Mouse (Mus musculus) gastrocnemius, postnatal 36 days (tissue): ENCODE results near the gene Procr. TPM values are rescaled to one million over a fixed set of nuclear protein-coding genes. Genes with fewer than 3 reads are reported as not detected.

ENCODE experiments used
- DNase-seq, 2 experiments: peaks; one replicate each; pipeline ENCODE4 v3.0.0; 2022
- intact Hi-C: fragments of 180-260 bp; cut with DNase I; formaldehyde crosslinking; loops from one replicate; pipeline ENCODE4 v1.15.1; 2025
- total RNA-seq, 2 experiments: library from RNA; stranded (reverse); gene quantifications; 2 replicates each; pipeline ENCODE4 v1.2.3; 2021

Procr gene
- total RNA-seq, 2 experiments from 2014 or later, result 10.6 to 10.9 TPM

DNA sequence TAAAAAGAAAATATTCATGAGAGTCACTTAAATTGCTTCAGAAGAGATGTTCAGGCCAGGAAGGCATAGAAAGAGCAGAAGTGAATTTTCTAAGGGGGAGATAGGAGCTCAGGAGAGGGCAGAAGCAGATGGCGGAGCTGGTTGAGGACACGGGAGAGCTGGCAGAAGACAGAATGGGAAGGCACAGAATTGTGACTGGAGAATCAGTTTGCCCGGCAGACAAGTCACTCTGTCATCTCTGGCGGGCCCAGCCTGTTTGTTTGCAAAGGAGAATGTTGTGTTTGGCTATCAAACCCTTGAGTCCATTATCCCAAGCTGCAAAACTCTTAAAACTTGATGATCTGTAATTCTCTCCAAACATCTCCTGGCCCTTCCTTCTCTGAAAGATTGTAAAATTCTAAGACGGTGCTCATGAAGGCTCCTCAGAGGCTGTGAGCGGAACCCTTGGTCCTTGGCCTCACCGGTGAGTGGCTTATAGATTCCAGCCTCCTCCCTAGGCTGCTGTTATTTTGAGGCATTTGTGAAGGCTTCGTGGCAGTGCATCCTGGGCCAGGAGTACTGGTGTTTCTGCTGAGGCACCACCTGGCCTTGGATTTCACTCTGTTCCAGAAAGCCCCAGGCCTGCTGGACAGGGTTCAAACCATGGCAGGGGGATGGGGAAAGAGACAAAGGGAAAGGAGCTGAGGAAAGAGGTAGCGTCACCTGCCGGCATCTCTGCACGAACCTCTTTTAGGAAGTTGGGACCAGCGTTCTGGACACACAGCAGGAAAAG, 43.9 kb downstream of the Procr start:
- DNase-seq, result no peak
- intact Hi-C loops, result no loop called here

DNA sequence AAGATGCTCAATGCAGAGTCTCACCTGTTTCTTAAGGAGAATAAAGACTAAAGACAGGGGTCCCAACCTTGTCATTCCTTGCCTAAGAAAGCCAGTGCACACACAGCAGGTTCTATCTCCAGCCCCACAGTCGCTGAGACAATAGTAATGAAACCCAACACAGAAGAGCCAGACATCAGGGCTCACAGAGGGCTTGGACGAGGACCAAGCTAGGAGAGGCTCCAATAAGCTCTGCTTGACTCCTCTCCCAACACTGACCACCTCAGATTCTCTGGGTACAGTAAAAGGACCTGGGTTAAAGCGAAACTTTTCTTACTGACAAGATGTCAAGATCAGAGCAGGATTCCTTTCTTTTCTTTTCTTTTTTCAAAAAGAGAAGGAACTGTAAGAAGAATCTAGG, 47.7 kb downstream of the Procr start:
- DNase-seq, result no peak
- intact Hi-C loops, result no loop called here

DNA sequence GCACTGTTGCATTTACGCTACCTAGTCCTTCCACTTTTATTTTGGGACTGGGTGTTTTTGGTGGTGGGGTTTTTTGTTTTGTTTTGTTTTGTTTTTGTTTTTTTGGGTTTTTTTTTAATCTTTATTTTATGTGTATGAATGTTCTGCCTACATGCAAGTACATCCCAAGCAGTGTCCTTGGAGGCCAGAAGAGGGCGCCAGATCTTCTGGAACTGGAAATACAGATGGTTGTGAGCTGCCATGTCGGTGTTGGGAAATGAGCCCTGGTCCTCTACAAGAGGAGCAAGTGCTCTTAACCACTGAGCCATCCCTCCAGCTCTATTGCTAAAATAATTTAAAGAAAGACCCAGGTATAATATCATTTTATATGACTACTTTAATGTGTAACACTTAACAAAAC, 51.8 kb downstream of the Procr start:
- DNase-seq, result no peak
- intact Hi-C loops, result no loop called here

DNA sequence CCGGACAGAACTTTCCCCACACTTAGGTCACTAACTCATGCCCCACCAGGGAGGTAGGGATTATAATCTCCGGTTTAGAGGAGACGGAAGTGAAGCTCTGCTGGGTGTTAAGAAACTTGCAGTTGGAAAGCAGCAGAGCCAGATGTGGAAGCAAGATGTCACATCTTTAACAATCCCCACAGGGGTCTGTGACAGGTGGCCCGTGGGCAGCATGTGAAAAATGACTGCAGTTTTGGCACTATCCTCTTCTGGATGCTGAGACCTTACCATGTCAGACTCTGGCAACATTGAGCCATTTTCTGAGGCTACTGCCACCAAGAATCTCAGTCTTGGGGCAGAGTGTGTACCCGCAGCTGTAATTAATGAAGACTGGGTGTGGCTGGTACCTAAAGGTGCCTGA, 53.1 kb downstream of the Procr start:
- no peak for DNase-seq
- intact Hi-C loops, result no loop called here

Other genes with a start within 250 kb of the Procr start
- 10 to 100 TPM; 29.2 to 33.5 TPM for gene Acss2, start 233.2 kb upstream of the Procr start, total RNA-seq
- under 1 TPM; 0.82 to 0.86 TPM for gene Ggt7, start 232.9 kb upstream of the Procr start, total RNA-seq
- 1 to 10 TPM; 3.7 to 6.0 TPM for gene Gss, start 158.3 kb upstream of the Procr start, total RNA-seq
- gene Myh7b, start 139.9 kb upstream of the Procr start, total RNA-seq, result 1 to 10 TPM; 1.9 to 6.8 TPM
- gene Trpc4ap, start 58.7 kb upstream of the Procr start, total RNA-seq, result 10 to 100 TPM; 85.8 to 90.9 TPM
- 1 to 10 TPM; 3.7 to 4.2 TPM for gene Edem2, start 21.6 kb upstream of the Procr start, total RNA-seq
- gene Gm17581, start 15.3 kb upstream of the Procr start, total RNA-seq, result not detected
- not detected for gene Mmp24, start 24.2 kb downstream of the Procr start, total RNA-seq
- 10 to 100 TPM; 22.3 to 23.2 TPM for gene BC029722, start 68.3 kb downstream of the Procr start, total RNA-seq
- gene Eif6, start 75.8 kb downstream of the Procr start, total RNA-seq, result 10 to 100 TPM; 36.1 to 45.9 TPM
- gene Fam83c, start 83.7 kb downstream of the Procr start, total RNA-seq, result not detected
- 100 to 1,000 TPM; 151 to 164 TPM for gene Uqcc1, start 179.2 kb downstream of the Procr start, total RNA-seq
- not detected for gene Gm15557, start 189.6 kb downstream of the Procr start, total RNA-seq
- under 1 TPM in 1 of 2 experiments, not detected in 1; 0.10 TPM for gene Gdf5, start 194.2 kb downstream of the Procr start, total RNA-seq
- 1 to 10 TPM; 3.1 to 3.2 TPM for gene Cep250, start 205.3 kb downstream of the Procr start, total RNA-seq